Mouse (Mus musculus) retina, postnatal 1 day (tissue): ENCODE data around the gene Pgrmc1.

ENCODE experiments used
- DNase-seq: peaks from one replicate; pipeline ENCODE4 v3.0.0-alpha.2; 2012

Gene Pgrmc1

GRCm38 (mm10) chrX:36609117-36609516, 11.1 kb downstream of the Pgrmc1 start:
- no peak for DNase-seq

GRCm38 (mm10) chrX:36628102-36628501, 30.1 kb downstream of the Pgrmc1 start:
- DNase-seq = no peak

GRCm38 (mm10) chrX:36630771-36631170, 32.8 kb downstream of the Pgrmc1 start:
- no peak for DNase-seq

- DNase-seq = no peak
Measured at GRCm38 (mm10) chrX:36640046-36640445, 42.0 kb downstream of the Pgrmc1 start.

- peak; percentile 92 for DNase-seq
Measured at GRCm38 (mm10) chrX:36644657-36645551, 46.9 kb downstream of the Pgrmc1 start, which contains the start of gene Akap17b. TSS of gene Akap17b (minus strand) at chrX:36645395.
